Comparison of ENCODE assay signal across 13 mouse cellular contexts in the genomic region with DNA sequence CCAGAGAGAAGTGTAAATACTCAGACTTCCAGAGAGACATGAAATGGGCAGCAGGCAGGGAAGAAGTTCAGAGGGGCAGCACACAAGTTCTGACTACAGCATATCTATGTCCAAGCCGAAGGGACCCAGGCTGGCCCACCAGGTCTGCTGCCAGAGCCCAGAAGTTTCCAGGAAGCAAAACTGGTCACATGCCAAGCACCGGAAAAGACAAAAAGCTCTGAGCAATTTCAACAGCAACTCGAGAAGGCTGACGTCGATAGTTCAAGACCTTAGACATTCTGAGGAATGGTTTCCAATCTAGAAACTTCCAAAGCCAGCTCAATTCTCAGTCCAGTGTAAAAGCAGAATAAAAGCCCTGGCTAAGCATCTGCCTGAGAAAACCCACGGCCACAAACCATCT. TPM values are rescaled to one million over a fixed set of nuclear protein-coding genes. Genes with fewer than 3 reads are reported as not detected.
A peak's percentile ranks its signal among the peaks of the same experiment; 100 is the strongest.
DNase-seq lines count a peak whose midpoint lies in the region; TF ChIP-seq lines count a peak whose summit lies in the region.
"Had no signal": no experiment of that assay in that cellular context is flagged by ENCODE, and none has a peak within 500 bp of the region (broad histone marks: within the 10 kb centered on the region; RNA-seq: fewer than 3 reads in every experiment).

No protein-coding gene starts in this region.

- peak; percentile 68 for DNase-seq in NIH3T3 (ENCODE audit: low read depth)
- DNase-seq in heart, postnatal 36 days: peak; percentile 41 to 48
- DNase-seq in lung, adult 2 months: peak; percentile 62
- no peak for DNase-seq in cerebellum, adult 2 months
- no peak for DNase-seq in yolk sac, embryonic 10.5 days (ENCODE audit: low spot score)
- no peak for DNase-seq in thymus, postnatal 25 days
- no peak for DNase-seq in cerebellum, postnatal 36 days

- H3K27me3 ChIP-seq in cerebellum, adult 2 months (ENCODE audit: control insufficient read depth, insufficient read depth, low read length): no peaks in the 10 kb centered on the region
- H3K27me3 ChIP-seq: hindbrain, embryonic 13.5 days; neural tube, embryonic 13.5 days had no signal

- no peak overlapping the region for H3K4me3 ChIP-seq in cortical plate, adult 2 months (ENCODE audit: insufficient read depth, low read length)
- H3K4me3 ChIP-seq in lung, adult 2 months (replicated peaks; ENCODE audit: extremely low read depth, low read depth, low read length): no peak overlapping the region
- no peak overlapping the region for H3K4me3 ChIP-seq in cerebellum, adult 2 months (replicated peaks; ENCODE audit: insufficient read depth, low read depth, low read length)
- H3K4me3 ChIP-seq: hindbrain, embryonic 13.5 days; neural tube, embryonic 13.5 days had no signal

- no peak for TF ChIP-seq POLR2A in cortical plate, adult 2 months (IDR thresholded peaks at IDR 0.05; ENCODE audit: extremely low read depth, insufficient read depth, low read length)
- no peak for TF ChIP-seq POLR2A in lung, adult 2 months (IDR thresholded peaks at IDR 0.05; ENCODE audit: borderline replicate concordance, extremely low read depth, low read depth, low read length)
- TF ChIP-seq POLR2A in cerebellum, adult 2 months (IDR thresholded peaks at IDR 0.05; ENCODE audit: borderline replicate concordance, insufficient read depth, low read length): no peak

- no peaks in the 10 kb centered on the region for H3K4me1 ChIP-seq in cortical plate, adult 2 months (ENCODE audit: control insufficient read depth, insufficient read depth, low read length)
- H3K4me1 ChIP-seq in lung, adult 2 months (ENCODE audit: control insufficient read depth, insufficient read depth, low read length): peaks cover 6% of the 10 kb centered on the region
- no peaks in the 10 kb centered on the region for H3K4me1 ChIP-seq in cerebellum, adult 2 months (ENCODE audit: control insufficient read depth, insufficient read depth, low read length)
- H3K4me1 ChIP-seq: hindbrain, embryonic 13.5 days; neural tube, embryonic 13.5 days had no signal

- 19% methylated on average over 6 of the region's 6 CpGs for WGBS in lung, adult 2 months
- WGBS in cerebellum, adult 2 months: 31% methylated on average over 6 of the region's 6 CpGs

- no peak for TF ChIP-seq CTCF in cortical plate, adult 2 months (IDR thresholded peaks at IDR 0.05; ENCODE audit: extremely low read depth, insufficient read depth, low read length)
- no peak for TF ChIP-seq CTCF in lung, adult 2 months (IDR thresholded peaks at IDR 0.05; ENCODE audit: insufficient read depth, low read length)
- no peak for TF ChIP-seq CTCF in cerebellum, adult 2 months (IDR thresholded peaks at IDR 0.05; ENCODE audit: borderline replicate concordance, insufficient read depth, low read depth, low read length)

- H3K27ac ChIP-seq in cortical plate, adult 2 months (ENCODE audit: insufficient read depth, low read length): 0 out of 2 replicates have a peak overlapping the region, but pooled peaks have one; percentile 10
- no peak overlapping the region for H3K27ac ChIP-seq in cerebellum, adult 2 months (ENCODE audit: insufficient read depth, low read length)
- H3K27ac ChIP-seq: hindbrain, embryonic 13.5 days; neural tube, embryonic 13.5 days had no signal

- intact Hi-C loops in heart, postnatal 36 days (cut with DNase I): no loop called here

RNA-seq across cellular contexts. Expression of a gene that starts 21.1 kb away (rescaled TPM):
- 0.91 and 0.98 TPM in 2 replicates for polyA plus RNA-seq in cortical plate, adult 2 months (2012; rRNA removed)
- total RNA-seq in heart, postnatal 36 days (2021): under 1 TPM in 1 of 2 experiments, not detected in 1; 0.14 TPM
- polyA plus RNA-seq in lung, adult 2 months (2012; rRNA removed): 7.6 and 8.6 TPM in 2 replicates
- 0.15 and 0.17 TPM in 2 replicates for polyA plus RNA-seq in cerebellum, adult 2 months (2012; rRNA removed)
- total RNA-seq: G1E had no signal
- polyA plus RNA-seq: G1E had no signal

RNA-seq across cellular contexts. Expression of a gene that starts 29.3 kb away (rescaled TPM):
- 4.7 and 5.6 TPM in 2 replicates for polyA plus RNA-seq in cortical plate, adult 2 months (2012; rRNA removed)
- 10 to 100 TPM; 12.0 to 14.5 TPM for total RNA-seq in heart, postnatal 36 days (2021)
- 72.8 and 80.7 TPM in 2 replicates for polyA plus RNA-seq in lung, adult 2 months (2012; rRNA removed)
- polyA plus RNA-seq in cerebellum, adult 2 months (2012; rRNA removed): 3.0 and 3.3 TPM in 2 replicates
- polyA plus RNA-seq: G1E had no signal

RNA-seq across cellular contexts. Expression of a gene that starts 38.0 kb away (rescaled TPM):
- polyA plus RNA-seq in cortical plate, adult 2 months (2012; rRNA removed): 0.08 and 0.19 TPM in 2 replicates
- not detected for total RNA-seq in heart, postnatal 36 days (2021)
- polyA plus RNA-seq in lung, adult 2 months (2012; rRNA removed): 18.8 and 27.6 TPM in 2 replicates
- not detected in 2 replicates for polyA plus RNA-seq in cerebellum, adult 2 months (2012; rRNA removed)
- total RNA-seq: G1E; megakaryocyte progenitor cell, adult 5-6 weeks had no signal
- polyA plus RNA-seq: G1E; hindbrain, embryonic 13.5 days; neural tube, embryonic 13.5 days; spleen, adult 2 months had no signal

Comparison
In these comparisons a context has a peak if more than half of its experiments do, and no peak if none do; other contexts are left out.
1. DNase-seq: peak in NIH3T3 (single experiment), heart, postnatal 36 days (2 of 2) and lung, adult 2 months (single experiment); none in cerebellum, adult 2 months (0 of 2), yolk sac, embryonic 10.5 days (single experiment), thymus, postnatal 25 days (single experiment) and cerebellum, postnatal 36 days (0 of 2).
2. RNA of a gene that starts 29.3 kb away (polyA plus RNA-seq): 72.8 to 80.7 TPM in lung, adult 2 months; 4.7 to 5.6 TPM in cortical plate, adult 2 months and 3.0 to 3.3 TPM in cerebellum, adult 2 months; every median in the first group is over 10 times any median in the second.
3. RNA of a gene that starts 38.0 kb away (polyA plus RNA-seq): 18.8 to 27.6 TPM in lung, adult 2 months; 0.08 to 0.19 TPM in cortical plate, adult 2 months and not detected in cerebellum, adult 2 months; every median in the first group is over 10 times any median in the second.